Mouse (Mus musculus) forebrain, embryonic 11.5 days (tissue): Measurements from ENCODE around the gene Tmem253. TPM values are rescaled to one million over a fixed set of nuclear protein-coding genes. Genes with fewer than 3 reads are reported as not detected.

ENCODE experiments used
- ATAC-seq: fragments of 200-750 bp; cut with Nextera tagmentation; replicated peaks from 2 replicates; pipeline ENCODE4 v1.8.0; 2017; ENCODE audit warnings: moderate TSS enrichment; ENCODE audit not compliant: low FRiP score
- DNase-seq: peaks from one replicate; pipeline ENCODE4 v3.0.0-alpha.2; 2017; ENCODE audit warnings: low spot score
- H3K27ac ChIP-seq: fragments of 300-500 bp; sonication (generic); 2 replicates; pipeline ENCODE4 v1.5.1; 2014; ENCODE audit warnings: low read depth, low read length
- H3K27me3 ChIP-seq: fragments of 300-500 bp; sonication (generic); 2 replicates; pipeline ENCODE4 v1.6.1; 2014; ENCODE audit warnings: mild to moderate bottlenecking, low read length, mixed read lengths; ENCODE audit not compliant: control insufficient read depth, insufficient read depth
- H3K36me3 ChIP-seq: fragments of 300-500 bp; sonication (generic); 2 replicates; pipeline ENCODE4 v1.6.1; 2014; ENCODE audit warnings: mild to moderate bottlenecking, low read length, moderate library complexity, mixed read lengths; ENCODE audit not compliant: control insufficient read depth, insufficient read depth
- H3K4me1 ChIP-seq: fragments of 300-500 bp; sonication (generic); replicated peaks from 2 replicates; pipeline ENCODE4 v1.6.1; 2014; ENCODE audit warnings: low read length, mixed read lengths; ENCODE audit not compliant: control insufficient read depth, insufficient read depth
- H3K4me2 ChIP-seq: fragments of 300-500 bp; sonication (generic); 2 replicates; pipeline ENCODE4 v1.6.1; 2014; ENCODE audit warnings: low read depth, mild to moderate bottlenecking, low read length, moderate library complexity, mixed read lengths; ENCODE audit not compliant: severe bottlenecking
- H3K4me3 ChIP-seq: fragments of 300-500 bp; sonication (generic); 2 replicates; pipeline ENCODE4 v1.5.1; 2014; ENCODE audit warnings: low read depth, low read length
- H3K9ac ChIP-seq: fragments of 300-500 bp; sonication (generic); 2 replicates; pipeline ENCODE4 v1.6.1; 2014; ENCODE audit warnings: low read length
- H3K9me3 ChIP-seq: fragments of 300-500 bp; sonication (generic); 2 replicates; pipeline ENCODE4 v1.6.1; 2016; ENCODE audit warnings: low read length, mixed read lengths; ENCODE audit not compliant: control insufficient read depth
- WGBS: fragments of 180-500 bp; shearing (Covaris S2); extraction: QIAGEN DNeasy Blood & Tissue Kit; methylation state at CpG from one replicate; pipeline ENCODE4 v1.1.7; 2014; 5-methylcytosine and 5-hydroxymethylcytosine counted together
- polyA plus RNA-seq: library from polyadenylated mRNA; unstranded; fragments of >200 nt; fragmentation: Nextera tagmentation; extraction: Ambion mirVana; gene quantifications from 2 replicates; pipeline ENCODE4 v1.2.1, GENCODE M21; 2014

Tmem253 gene
- 0.92 and 0.95 TPM in 2 replicates for polyA plus RNA-seq

DNA sequence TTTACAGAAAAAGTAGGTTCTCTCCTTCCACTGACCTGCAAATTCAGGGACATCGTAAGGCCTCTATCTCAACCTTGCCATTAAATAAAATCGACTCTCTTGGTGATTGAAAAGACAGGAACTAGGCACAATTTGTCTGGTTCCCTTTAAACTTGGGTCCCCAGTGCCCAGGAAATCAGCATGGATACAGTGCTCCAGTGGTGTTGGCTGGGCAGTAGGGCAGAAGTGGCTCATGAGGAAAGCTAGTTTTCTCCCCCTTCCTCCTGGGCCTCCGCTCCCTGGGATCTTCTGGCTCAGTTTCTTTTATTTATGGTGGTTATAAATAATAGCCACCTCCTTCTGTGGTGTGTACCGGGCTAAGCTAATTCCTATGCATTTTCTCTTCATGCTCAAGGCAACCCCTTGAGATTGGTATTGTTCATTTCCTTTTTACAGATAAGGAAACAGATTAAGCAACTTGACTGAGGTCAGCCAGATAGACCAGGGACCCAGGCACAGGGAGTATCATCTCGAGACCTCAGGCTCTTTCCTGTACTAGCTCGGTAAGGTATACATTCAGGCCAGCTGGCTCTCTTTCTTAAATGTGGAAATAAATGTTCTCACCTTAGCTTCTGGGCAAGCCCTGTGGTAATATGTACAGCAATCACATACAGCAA, at the start of gene Tmem253:
TSS of gene Tmem253 (plus strand) at position 214 of the 656 bp plus-strand sequence.
- H3K9ac ChIP-seq = peak within 1 kb of the TSS; percentile 96
- no peaks in the 10 kb centered on the region for H3K27me3 ChIP-seq
- H3K4me3 ChIP-seq = peak within 1 kb of the TSS; percentile 82
- no peaks in the 10 kb centered on the region for H3K36me3 ChIP-seq
- ATAC-seq (no peak), DNase-seq (no peak)
- H3K4me1 ChIP-seq = peaks cover 42% of the 10 kb centered on the region
- 50% methylated on average over 6 of the region's 6 CpGs for WGBS
- peak within 1 kb of the TSS; percentile 76 for H3K4me2 ChIP-seq
- peak within 1 kb of the TSS; percentile 100 for H3K27ac ChIP-seq
- no peaks in the 10 kb centered on the region for H3K9me3 ChIP-seq

DNA sequence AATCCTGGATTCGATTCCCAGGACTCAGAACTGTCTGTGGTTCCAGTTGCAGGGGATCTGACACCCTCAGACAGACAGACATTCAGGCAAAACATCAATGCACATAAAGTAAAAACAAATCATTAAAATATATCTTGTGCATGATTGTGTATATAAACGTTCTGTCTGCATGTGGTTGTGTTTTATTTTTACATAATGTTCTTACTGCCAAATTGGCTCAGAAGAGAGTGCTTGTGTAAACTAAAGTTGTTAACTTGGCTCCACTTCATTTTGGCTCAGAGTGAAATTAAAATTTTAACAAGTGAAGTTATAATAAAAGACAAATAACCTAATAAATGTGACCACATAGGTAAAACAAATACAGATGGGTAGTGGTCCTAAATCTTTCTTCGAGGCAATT, 48.1 kb upstream of the Tmem253 start:
- H3K9ac ChIP-seq = no peak overlapping the region
- DNase-seq (no peak), ATAC-seq (no peak)
- H3K36me3 ChIP-seq = no peaks in the 10 kb centered on the region
- no peak overlapping the region for H3K4me2 ChIP-seq
- WGBS = 83% methylated on average over 3 of the region's 3 CpGs
- H3K4me3 ChIP-seq = no peak overlapping the region
- no peak overlapping the region for H3K27ac ChIP-seq
- no peaks in the 10 kb centered on the region for H3K27me3 ChIP-seq
- H3K4me1 ChIP-seq = no peaks in the 10 kb centered on the region
- H3K9me3 ChIP-seq = no peaks in the 10 kb centered on the region

DNA sequence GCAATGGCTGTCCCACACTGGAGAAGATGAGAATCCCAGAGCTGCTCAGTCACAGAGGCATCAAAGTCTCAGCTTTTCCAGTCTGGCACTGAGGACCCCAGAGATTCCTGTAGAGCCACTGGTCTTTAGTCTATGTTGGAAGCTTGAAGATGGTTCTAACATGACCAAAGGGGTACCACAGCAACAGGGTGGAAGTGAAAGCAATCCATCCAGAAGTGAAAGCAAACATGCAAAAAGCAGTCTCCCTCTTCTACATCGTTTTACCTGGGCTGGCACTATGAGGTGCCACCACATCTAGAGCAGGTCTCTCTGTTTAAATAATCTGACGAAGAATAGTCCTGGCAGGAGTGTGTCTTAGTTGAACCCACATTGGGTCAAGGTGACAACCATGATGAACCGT, 36.2 kb upstream of the Tmem253 start:
- no peak for DNase-seq
- Histone ChIP-seq H3K27me3 (no peaks in the 10 kb centered on the region), H3K4me1 (0 out of 2 replicates have a peak, but pooled peaks cover 4% of the 10 kb centered on the region), H3K27ac (no peak overlapping the region), H3K36me3 (no peaks in the 10 kb centered on the region), H3K9ac (no peak overlapping the region), H3K9me3 (no peaks in the 10 kb centered on the region), H3K4me2 (no peak overlapping the region), H3K4me3 (no peak overlapping the region)
- 89% methylated on average over 3 of the region's 3 CpGs for WGBS
- no peak for ATAC-seq

DNA sequence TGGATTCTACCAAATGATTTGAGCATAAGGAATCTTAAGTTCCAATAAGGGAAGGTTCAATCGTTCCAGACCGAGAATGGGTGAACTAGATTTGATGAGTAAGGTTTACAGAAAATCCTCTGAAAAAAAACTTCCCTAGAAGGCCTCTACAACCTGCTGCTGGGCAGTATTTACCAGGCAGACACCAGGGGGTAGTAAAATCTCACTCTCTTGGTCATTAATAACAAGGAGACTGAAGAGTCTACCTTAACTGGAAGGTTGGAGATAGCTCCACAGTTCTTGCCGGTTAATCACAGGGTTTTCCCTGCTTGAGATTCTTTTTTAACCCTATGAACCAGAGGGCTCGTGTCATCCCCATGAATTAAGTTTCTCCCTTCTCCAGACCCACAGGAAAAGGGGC, 32.2 kb upstream of the Tmem253 start:
- H3K4me3 ChIP-seq = no peak overlapping the region
- H3K36me3 ChIP-seq = peaks cover 4% of the 10 kb centered on the region; the same call in 1 of the 2 replicates
- H3K4me2 ChIP-seq = peak overlapping the region; percentile 94; the same call in 1 of the 2 replicates
- WGBS = 62% methylated on average over 4 of the region's 4 CpGs
- no peak for ATAC-seq
- no peak overlapping the region for H3K27ac ChIP-seq
- H3K9me3 ChIP-seq = no peaks in the 10 kb centered on the region
- no peak overlapping the region; the same call in 1 of the 2 replicates for H3K9ac ChIP-seq
- peaks cover 8% of the 10 kb centered on the region; the same call in 1 of the 2 replicates for H3K4me1 ChIP-seq
- DNase-seq = no peak
- no peaks in the 10 kb centered on the region for H3K27me3 ChIP-seq

DNA sequence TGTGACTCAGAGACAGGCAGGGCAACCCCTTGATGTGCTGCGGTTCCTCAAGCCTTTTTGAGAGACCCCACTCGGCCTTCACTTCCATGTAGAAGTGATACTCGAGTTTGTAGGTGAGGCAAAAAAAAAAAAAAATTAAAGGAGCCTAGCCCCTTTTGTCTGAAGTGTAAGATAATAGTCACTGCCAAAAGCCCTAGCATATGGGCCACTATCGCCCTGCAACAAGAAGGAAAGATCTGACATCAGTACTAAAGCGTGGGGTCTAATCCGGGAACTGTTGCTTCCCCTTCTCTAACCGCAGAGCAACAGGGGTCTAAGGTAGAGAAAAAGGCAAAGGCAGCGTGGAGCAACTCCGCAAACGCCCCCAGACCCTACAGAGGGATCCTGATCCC, 31.6 kb upstream of the Tmem253 start:
- Histone ChIP-seq H3K27ac (no peak overlapping the region; the same call in 1 of the 2 replicates), H3K9ac (peak overlapping the region; percentile 82), H3K4me3 (peak overlapping the region; percentile 71), H3K36me3 (peaks cover 7% of the 10 kb centered on the region; the same call in 1 of the 2 replicates), H3K9me3 (no peaks in the 10 kb centered on the region), H3K4me2 (peak overlapping the region; percentile 94), H3K4me1 (peaks cover 8% of the 10 kb centered on the region; the same call in 1 of the 2 replicates), H3K27me3 (no peaks in the 10 kb centered on the region)
- DNase-seq (no peak), ATAC-seq (no peak)
- WGBS = 4% methylated on average over 10 of the region's 10 CpGs

DNA sequence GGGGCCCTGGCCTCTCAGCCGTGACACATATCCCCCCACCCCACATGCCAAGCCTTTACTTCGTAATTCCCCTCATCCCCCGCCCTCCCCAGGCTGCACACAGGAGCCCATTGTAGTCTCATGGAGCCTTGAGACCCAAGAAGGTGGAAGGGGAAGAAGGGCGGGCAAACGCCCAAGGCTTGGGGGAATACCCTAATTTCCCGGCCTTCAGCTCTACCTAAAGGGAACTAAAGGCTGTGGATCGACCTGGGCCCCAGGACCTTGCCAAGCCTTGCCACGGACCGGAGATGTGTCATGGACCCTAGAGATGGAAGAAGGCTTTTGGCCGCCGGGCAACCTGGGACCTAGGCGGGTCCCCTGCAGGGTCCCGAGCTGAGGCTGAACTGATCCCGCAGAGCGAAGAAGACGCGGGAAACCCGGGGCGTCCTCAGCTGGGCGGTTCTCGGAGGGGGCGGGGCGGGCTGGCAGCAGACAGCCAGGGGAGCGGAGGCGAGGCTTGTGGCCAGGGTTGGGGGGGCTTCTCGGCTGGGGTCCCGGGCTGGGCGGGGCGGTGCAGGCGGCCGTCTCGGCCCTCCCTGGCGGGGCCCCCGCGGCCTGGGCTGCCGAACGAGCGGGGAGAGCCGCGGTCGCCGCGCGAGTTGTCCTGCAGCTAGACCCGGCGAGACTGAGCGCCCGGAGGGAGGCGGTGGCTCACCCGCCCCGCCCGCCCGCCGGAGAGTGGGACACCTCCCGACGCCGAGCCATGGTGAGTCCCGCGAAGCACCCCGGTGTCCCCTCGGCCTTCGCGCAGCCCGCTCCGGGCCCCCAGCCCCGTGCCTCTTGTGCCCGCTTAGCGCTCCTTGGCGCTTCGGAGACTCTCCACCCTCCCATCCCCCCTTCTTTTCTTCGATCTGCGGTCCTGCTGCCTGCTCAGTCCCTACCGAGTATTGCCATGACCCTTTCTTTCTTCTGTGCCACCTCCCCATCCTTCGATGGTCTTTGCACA, 30.9 kb upstream of the Tmem253 start, which contains the start of gene Arhgef40:
TSS of gene Arhgef40 (plus strand) at position 473 of the 985 bp plus-strand sequence.
- H3K27ac ChIP-seq = peak within 1 kb of the TSS; percentile 86

DNA sequence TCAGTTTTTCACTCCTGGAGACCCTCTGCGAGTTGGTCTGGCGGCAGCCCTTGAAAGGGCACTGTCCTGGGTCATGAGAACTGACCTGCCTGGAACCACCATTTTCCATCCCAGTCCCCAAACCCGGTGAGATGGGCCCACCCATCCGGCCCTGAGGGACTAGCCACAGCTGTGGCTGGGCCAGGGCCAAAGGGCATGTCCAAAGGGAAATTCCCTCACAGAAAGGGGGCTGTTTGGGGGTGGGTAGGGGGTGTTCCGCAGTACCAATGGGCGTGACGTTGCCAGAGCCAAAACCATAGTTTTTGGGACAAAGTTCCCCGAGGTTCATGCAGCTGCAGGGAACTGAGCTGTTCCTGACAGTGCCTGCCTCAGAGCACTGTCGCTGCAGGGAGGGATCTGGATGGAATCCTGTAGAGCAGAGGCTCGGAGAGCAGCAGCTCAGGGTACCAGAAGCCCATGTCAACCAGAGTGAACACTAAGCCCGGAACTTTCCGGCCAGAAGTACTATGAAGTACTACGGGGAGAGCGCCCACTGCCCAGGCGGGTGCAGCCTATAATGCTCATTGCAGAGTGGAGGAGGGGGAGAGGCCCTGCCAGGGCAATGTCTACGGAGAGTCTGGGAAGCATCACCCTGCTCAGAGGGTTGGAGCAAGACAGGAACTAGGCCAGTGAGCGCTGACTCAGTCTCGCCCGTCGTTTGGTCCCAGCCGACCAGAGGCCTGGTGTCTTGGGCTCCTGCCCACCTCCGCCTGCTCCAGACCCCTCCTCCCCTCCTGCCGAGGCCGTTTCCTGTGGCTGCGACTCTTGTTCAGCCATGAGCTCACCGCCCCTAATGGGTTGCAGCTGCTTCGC, 29.9 kb upstream of the Tmem253 start:
- Histone ChIP-seq H3K4me3 (peak overlapping the region; percentile 71), H3K36me3 (peaks cover 7% of the 10 kb centered on the region; the same call in 1 of the 2 replicates), H3K9me3 (no peaks in the 10 kb centered on the region), H3K27me3 (no peaks in the 10 kb centered on the region), H3K4me1 (peaks cover 8% of the 10 kb centered on the region; the same call in 1 of the 2 replicates), H3K27ac (peak overlapping the region; percentile 86), H3K9ac (peak overlapping the region; percentile 82), H3K4me2 (peak overlapping the region; percentile 94)
- peak; percentile 82 for DNase-seq
- under 1% methylated on average over 27 of the region's 27 CpGs for WGBS
- ATAC-seq = peak; percentile 60

More for the DNA sequence above, 30.9 kb upstream of the Tmem253 start, which contains the start of gene Arhgef40:
- peak within 1 kb of the TSS; percentile 94 for H3K4me2 ChIP-seq
- peak; percentile 93 for DNase-seq
- no peaks in the 10 kb centered on the region for H3K9me3 ChIP-seq
- H3K27me3 ChIP-seq = no peaks in the 10 kb centered on the region
- peak; percentile 91 for ATAC-seq
- H3K4me3 ChIP-seq = peak within 1 kb of the TSS; percentile 71
- H3K4me1 ChIP-seq = peaks cover 8% of the 10 kb centered on the region; the same call in 1 of the 2 replicates
- H3K36me3 ChIP-seq = peaks cover 7% of the 10 kb centered on the region; the same call in 1 of the 2 replicates
- peak within 1 kb of the TSS; percentile 82 for H3K9ac ChIP-seq
- under 1% methylated on average over 50 of the region's 74 CpGs for WGBS
